Mouse (Mus musculus): ENCODE results near the gene Prdx5. TPM values are rescaled to one million over a fixed set of nuclear protein-coding genes. Genes with fewer than 3 reads are reported as not detected.

Gene Prdx5
- polyA plus RNA-seq, 1 experiment from 2014 or later, result 131 TPM

- Histone ChIP-seq H3K36me3 (no peaks in the 10 kb centered on the region), H3K27me3 (ENCODE audit: low read depth, poor library complexity, severe bottlenecking) (peaks cover 92% of the 10 kb centered on the region), H3K4me1 (peaks cover 8% of the 10 kb centered on the region), H3K4me3 (0 out of 2 replicates have a peak overlapping the region, but pooled peaks have one; percentile 39), H3K9me3 (replicated peaks) (no peaks in the 10 kb centered on the region), H3K27ac (no peak overlapping the region)
- no peak for DNase-seq (ENCODE audit: low spot score)
- 16% methylated on average over 4 of the region's 4 CpGs for WGBS
These were observed 23.2 kb upstream of the Prdx5 start for GRCm38 (mm10) chr19:6933102-6933435.

- Histone ChIP-seq H3K27me3 (ENCODE audit: low read depth, poor library complexity, severe bottlenecking) (peaks cover 98% of the 10 kb centered on the region), H3K4me1 (peaks cover 10% of the 10 kb centered on the region), H3K4me3 (no peak overlapping the region), H3K9me3 (replicated peaks) (no peaks in the 10 kb centered on the region), H3K36me3 (no peaks in the 10 kb centered on the region), H3K27ac (no peak overlapping the region)
- DNase-seq (ENCODE audit: low spot score), result no peak
- WGBS, result 50% methylated on average over 1 of the region's 1 CpGs
These were observed 22.1 kb upstream of the Prdx5 start for GRCm38 (mm10) chr19:6932018-6932417.

GRCm38 (mm10) chr19:6931002-6931401, 21.1 kb upstream of the Prdx5 start:
- no peak for DNase-seq (ENCODE audit: low spot score)
- 0% methylated on average over 2 of the region's 2 CpGs for WGBS
- Histone ChIP-seq H3K27me3 (ENCODE audit: low read depth, poor library complexity, severe bottlenecking) (peaks cover 100% of the 10 kb centered on the region), H3K36me3 (no peaks in the 10 kb centered on the region), H3K27ac (no peak overlapping the region), H3K9me3 (replicated peaks) (0 out of 2 replicates have a peak, but pooled peaks cover 2% of the 10 kb centered on the region), H3K4me1 (peaks cover 16% of the 10 kb centered on the region), H3K4me3 (no peak overlapping the region)

- H3K4me1 ChIP-seq, result peaks cover 19% of the 10 kb centered on the region
- H3K27me3 ChIP-seq (ENCODE audit: low read depth, poor library complexity, severe bottlenecking), result peaks cover 100% of the 10 kb centered on the region
- H3K36me3 ChIP-seq, result no peaks in the 10 kb centered on the region
- H3K9me3 ChIP-seq (replicated peaks), result 0 out of 2 replicates have a peak, but pooled peaks cover 3% of the 10 kb centered on the region
- 15% methylated on average over 9 of the region's 9 CpGs for WGBS
- DNase-seq (ENCODE audit: low spot score), result no peak
- H3K4me3 ChIP-seq, result no peak overlapping the region
- no peak overlapping the region for H3K27ac ChIP-seq
These were observed 18.2 kb upstream of the Prdx5 start for GRCm38 (mm10) chr19:6928080-6928479.

- 0 out of 2 replicates have a peak, but pooled peaks cover 3% of the 10 kb centered on the region for H3K9me3 ChIP-seq (replicated peaks)
- H3K4me1 ChIP-seq, result peaks cover 27% of the 10 kb centered on the region
- peak; percentile 69 for DNase-seq (ENCODE audit: low spot score)
- peaks cover 96% of the 10 kb centered on the region for H3K27me3 ChIP-seq (ENCODE audit: low read depth, poor library complexity, severe bottlenecking)
- no peak overlapping the region for H3K27ac ChIP-seq
- peak overlapping the region; percentile 38 for H3K4me3 ChIP-seq
- no peaks in the 10 kb centered on the region for H3K36me3 ChIP-seq
- 11% methylated on average over 26 of the region's 26 CpGs for WGBS
These were observed 16.8 kb upstream of the Prdx5 start for GRCm38 (mm10) chr19:6926559-6927255.

- no peak for DNase-seq (ENCODE audit: low spot score)
- H3K4me3 ChIP-seq, result peak overlapping the region; percentile 27
- WGBS, result 6% methylated on average over 40 of the region's 40 CpGs
These were observed 15.9 kb upstream of the Prdx5 start for GRCm38 (mm10) chr19:6925611-6926329.

GRCm38 (mm10) chr19:6925307-6925573, 15.3 kb upstream of the Prdx5 start, which contains the start of gene Catsperz:
Gene Catsperz (minus strand): TSS chr19:6925380.
- no peak for DNase-seq (ENCODE audit: low spot score)
- H3K9me3 ChIP-seq (replicated peaks), result 0 out of 2 replicates have a peak, but pooled peaks cover 3% of the 10 kb centered on the region
- H3K27ac ChIP-seq, result 0 out of 2 replicates have a peak within 1 kb of the TSS, but pooled peaks have one; percentile 12
- H3K36me3 ChIP-seq, result no peaks in the 10 kb centered on the region
- peaks cover 42% of the 10 kb centered on the region for H3K4me1 ChIP-seq
- peak within 1 kb of the TSS; percentile 27 for H3K4me3 ChIP-seq
- WGBS, result 2% methylated on average over 9 of the region's 9 CpGs
- H3K27me3 ChIP-seq (ENCODE audit: low read depth, poor library complexity, severe bottlenecking), result peaks cover 82% of the 10 kb centered on the region

More at GRCm38 (mm10) chr19:6925611-6926329, 15.9 kb upstream of the Prdx5 start:
- H3K27me3 ChIP-seq (ENCODE audit: low read depth, poor library complexity, severe bottlenecking), result peaks cover 87% of the 10 kb centered on the region
- peaks cover 37% of the 10 kb centered on the region for H3K4me1 ChIP-seq
- H3K27ac ChIP-seq, result 0 out of 2 replicates have a peak overlapping the region, but pooled peaks have one; percentile 12
- H3K36me3 ChIP-seq, result no peaks in the 10 kb centered on the region
- 0 out of 2 replicates have a peak, but pooled peaks cover 3% of the 10 kb centered on the region for H3K9me3 ChIP-seq (replicated peaks)

GRCm38 (mm10) chr19:6924461-6925306, 14.8 kb upstream of the Prdx5 start:
- Histone ChIP-seq H3K36me3 (no peaks in the 10 kb centered on the region), H3K27ac (no peak overlapping the region), H3K4me3 (peak overlapping the region; percentile 23), H3K27me3 (ENCODE audit: low read depth, poor library complexity, severe bottlenecking) (peaks cover 76% of the 10 kb centered on the region), H3K9me3 (replicated peaks) (0 out of 2 replicates have a peak, but pooled peaks cover 3% of the 10 kb centered on the region), H3K4me1 (peaks cover 48% of the 10 kb centered on the region)
- 3% methylated on average over 39 of the region's 39 CpGs for WGBS
- peak; percentile 84 for DNase-seq (ENCODE audit: low spot score)

- H3K4me1 ChIP-seq, result peaks cover 48% of the 10 kb centered on the region
- H3K27me3 ChIP-seq (ENCODE audit: low read depth, poor library complexity, severe bottlenecking), result peaks cover 60% of the 10 kb centered on the region
- peak overlapping the region; percentile 82; the same call in 1 of the 2 replicates for H3K4me3 ChIP-seq
- no peaks in the 10 kb centered on the region for H3K36me3 ChIP-seq
- no peak for DNase-seq (ENCODE audit: low spot score)
- H3K9me3 ChIP-seq (replicated peaks), result 0 out of 2 replicates have a peak, but pooled peaks cover 3% of the 10 kb centered on the region
- H3K27ac ChIP-seq, result no peak overlapping the region
- 70% methylated on average over 6 of the region's 6 CpGs for WGBS
These were observed 13.2 kb upstream of the Prdx5 start for GRCm38 (mm10) chr19:6922901-6923735.

- H3K4me3 ChIP-seq, result peak within 1 kb of the TSS; percentile 82
- no peaks in the 10 kb centered on the region for H3K36me3 ChIP-seq
- 0 out of 2 replicates have a peak, but pooled peaks cover 3% of the 10 kb centered on the region for H3K9me3 ChIP-seq (replicated peaks)
- under 1% methylated on average over 66 of the region's 66 CpGs for WGBS
- peak; percentile 100 for DNase-seq (ENCODE audit: low spot score)
- peak within 1 kb of the TSS; percentile 89 for H3K27ac ChIP-seq
- H3K27me3 ChIP-seq (ENCODE audit: low read depth, poor library complexity, severe bottlenecking), result peaks cover 48% of the 10 kb centered on the region
- H3K4me1 ChIP-seq, result peaks cover 45% of the 10 kb centered on the region
These were observed 12.0 kb upstream of the Prdx5 start, which contains the start of gene Esrra for GRCm38 (mm10) chr19:6921647-6922567. Gene Esrra (minus strand): TSS chr19:6921813.
